Mouse (Mus musculus): Measurements from ENCODE around the gene Adam4. TPM values are rescaled to one million over a fixed set of nuclear protein-coding genes. Genes with fewer than 3 reads are reported as not detected.

Adam4 gene
- polyA plus RNA-seq, 1 experiment from 2014 or later = 0.59 TPM

Other genes starting within 250 kb of the Adam4 start
- 0.40 and 0.53 TPM in 2 replicates for gene Slc8a3, start 88.8 kb downstream of the Adam4 start, polyA plus RNA-seq (2015; fragmentation: Nextera tagmentation; extraction: Ambion mirVana)
- gene Gm4787, start 42.5 kb downstream of the Adam4 start, polyA plus RNA-seq (2015; fragmentation: Nextera tagmentation; extraction: Ambion mirVana) = 0.14 and 0.15 TPM in 2 replicates
- gene Cox16, start 63.2 kb upstream of the Adam4 start, polyA plus RNA-seq (2015; fragmentation: Nextera tagmentation; extraction: Ambion mirVana) = 132 and 153 TPM in 2 replicates
- gene Gm20498, start 111.0 kb upstream of the Adam4 start, polyA plus RNA-seq (2015; fragmentation: Nextera tagmentation; extraction: Ambion mirVana) = 25.4 and 27.8 TPM in 2 replicates
- 36.8 and 37.0 TPM in 2 replicates for gene Synj2bp, start 111.0 kb upstream of the Adam4 start, polyA plus RNA-seq (2015; fragmentation: Nextera tagmentation; extraction: Ambion mirVana)
- gene Adam21, start 146.5 kb upstream of the Adam4 start, polyA plus RNA-seq (2015; fragmentation: Nextera tagmentation; extraction: Ambion mirVana) = 0.17 and 0.22 TPM in 2 replicates
- gene Med6, start 173.1 kb upstream of the Adam4 start, polyA plus RNA-seq (2015; fragmentation: Nextera tagmentation; extraction: Ambion mirVana) = 55.0 and 55.5 TPM in 2 replicates
- gene Ttc9, start 209.3 kb upstream of the Adam4 start, polyA plus RNA-seq (2015; fragmentation: Nextera tagmentation; extraction: Ambion mirVana) = 6.8 and 7.6 TPM in 2 replicates

Data from stomach, embryonic 16.5 days (tissue).